Mouse (Mus musculus) neural tube, embryonic 12.5 days (tissue): ENCODE measurements around the gene Syn3. TPM values are rescaled to one million over a fixed set of nuclear protein-coding genes. Genes with fewer than 3 reads are reported as not detected.

Source experiments
- ATAC-seq: fragments of 200-750 bp; cut with Nextera tagmentation; 2 replicates; pipeline ENCODE4 v1.8.0; 2017; ENCODE audit warnings: low read depth, mild to moderate bottlenecking, moderate TSS enrichment, moderate library complexity; ENCODE audit not compliant: low FRiP score
- H3K27ac ChIP-seq: fragments of 300-500 bp; sonication (generic); 2 replicates; pipeline ENCODE4 v1.5.1; 2016
- H3K27me3 ChIP-seq: fragments of 300-500 bp; sonication (generic); replicated peaks from 2 replicates; pipeline ENCODE4 v1.6.1; 2016; ENCODE audit warnings: mild to moderate bottlenecking
- H3K36me3 ChIP-seq: fragments of 300-500 bp; sonication (generic); 2 replicates; pipeline ENCODE4 v1.6.1; 2016; ENCODE audit warnings: mild to moderate bottlenecking
- H3K4me1 ChIP-seq: fragments of 300-500 bp; sonication (generic); 2 replicates; pipeline ENCODE4 v1.6.1; 2016
- H3K4me2 ChIP-seq: fragments of 300-500 bp; sonication (generic); replicated peaks from 2 replicates; pipeline ENCODE4 v1.6.1; 2016; ENCODE audit warnings: mild to moderate bottlenecking
- H3K4me3 ChIP-seq: fragments of 300-500 bp; sonication (generic); 2 replicates; pipeline ENCODE4 v1.5.1; 2016
- H3K9ac ChIP-seq: fragments of 300-500 bp; sonication (generic); 2 replicates; pipeline ENCODE4 v1.6.1; 2016; ENCODE audit warnings: mild to moderate bottlenecking
- H3K9me3 ChIP-seq: fragments of 300-500 bp; sonication (generic); 2 replicates; pipeline ENCODE4 v1.6.1; 2016; ENCODE audit warnings: mild to moderate bottlenecking
- WGBS: fragments of 180-500 bp; shearing (Covaris S2); methylation state at CpG from one replicate; pipeline ENCODE4 v1.1.7; 2016; 5-methylcytosine and 5-hydroxymethylcytosine counted together
- polyA plus RNA-seq: library from polyadenylated mRNA; unstranded; fragments of >200 nt; fragmentation: Nextera tagmentation; extraction: Ambion mirVana; gene quantifications from 2 replicates; pipeline ENCODE4 v1.2.1, GENCODE M21; 2016

Gene Syn3
- polyA plus RNA-seq, 1 experiment from 2014 or later: 7.9 TPM

- ATAC-seq: no peak
- Histone ChIP-seq H3K9ac (no peak overlapping the region), H3K27me3 (no peaks in the 10 kb centered on the region), H3K4me1 (peaks cover 3% of the 10 kb centered on the region; the same call in 1 of the 2 replicates), H3K4me3 (no peak overlapping the region), H3K36me3 (no peaks in the 10 kb centered on the region), H3K4me2 (no peak overlapping the region), H3K27ac (no peak overlapping the region), H3K9me3 (no peaks in the 10 kb centered on the region)
- WGBS: 83% methylated on average over 3 of the region's 3 CpGs
Observed at GRCm38 (mm10) chr10:86429651-86430050, 69.0 kb downstream of the Syn3 start.

GRCm38 (mm10) chr10:86427956-86428355 is 70.7 kb downstream of the Syn3 start:
- Histone ChIP-seq H3K9me3 (no peaks in the 10 kb centered on the region), H3K4me2 (no peak overlapping the region)

GRCm38 (mm10) chr10:86425690-86426530 is 72.8 kb downstream of the Syn3 start:
- whole genome bisulfite sequencing: 61% methylated on average over 10 of the region's 10 CpGs
- ATAC-seq: no peak
- H3K4me1 ChIP-seq: peaks cover 3% of the 10 kb centered on the region; the same call in 1 of the 2 replicates
- no peak overlapping the region for H3K9ac ChIP-seq
- H3K27ac ChIP-seq: no peak overlapping the region
- no peaks in the 10 kb centered on the region for H3K9me3 ChIP-seq
- no peak overlapping the region for H3K4me2 ChIP-seq
- no peaks in the 10 kb centered on the region for H3K27me3 ChIP-seq
- no peak overlapping the region for H3K4me3 ChIP-seq
- no peaks in the 10 kb centered on the region for H3K36me3 ChIP-seq

More at GRCm38 (mm10) chr10:86427956-86428355, 70.7 kb downstream of the Syn3 start:
- H3K36me3 ChIP-seq: no peaks in the 10 kb centered on the region
- no peak overlapping the region for H3K9ac ChIP-seq
- no peak for ATAC-seq
- H3K4me3 ChIP-seq: no peak overlapping the region
- H3K4me1 ChIP-seq: peaks cover 3% of the 10 kb centered on the region; the same call in 1 of the 2 replicates
- H3K27me3 ChIP-seq: no peaks in the 10 kb centered on the region
- H3K27ac ChIP-seq: no peak overlapping the region
- whole genome bisulfite sequencing: 63% methylated on average over 2 of the region's 2 CpGs

GRCm38 (mm10) chr10:86421731-86422370 is 76.8 kb downstream of the Syn3 start:
- Histone ChIP-seq H3K27me3 (no peaks in the 10 kb centered on the region), H3K4me3 (no peak overlapping the region), H3K4me1 (peaks cover 3% of the 10 kb centered on the region; the same call in 1 of the 2 replicates), H3K4me2 (no peak overlapping the region), H3K27ac (no peak overlapping the region), H3K9ac (no peak overlapping the region), H3K36me3 (no peaks in the 10 kb centered on the region), H3K9me3 (no peaks in the 10 kb centered on the region)
- WGBS: 87% methylated on average over 3 of the region's 3 CpGs
- ATAC-seq: no peak

- no peak overlapping the region for H3K4me2 ChIP-seq
Observed at GRCm38 (mm10) chr10:86418931-86419330, 79.8 kb downstream of the Syn3 start.

GRCm38 (mm10) chr10:86418345-86418744 is 80.4 kb downstream of the Syn3 start:
- H3K36me3 ChIP-seq: no peaks in the 10 kb centered on the region
- no peak overlapping the region for H3K4me3 ChIP-seq
- no peak for ATAC-seq
- H3K9ac ChIP-seq: no peak overlapping the region
- WGBS: 82% methylated on average over 2 of the region's 2 CpGs
- no peaks in the 10 kb centered on the region for H3K27me3 ChIP-seq
- H3K4me1 ChIP-seq: no peaks in the 10 kb centered on the region
- no peak overlapping the region for H3K27ac ChIP-seq
- H3K9me3 ChIP-seq: no peaks in the 10 kb centered on the region
- H3K4me2 ChIP-seq: no peak overlapping the region

More at GRCm38 (mm10) chr10:86418931-86419330, 79.8 kb downstream of the Syn3 start:
- H3K9ac ChIP-seq: no peak overlapping the region
- no peaks in the 10 kb centered on the region for H3K4me1 ChIP-seq
- H3K4me3 ChIP-seq: no peak overlapping the region
- WGBS: 86% methylated on average over 5 of the region's 5 CpGs
- H3K9me3 ChIP-seq: no peaks in the 10 kb centered on the region
- H3K27ac ChIP-seq: no peak overlapping the region
- no peaks in the 10 kb centered on the region for H3K27me3 ChIP-seq
- no peaks in the 10 kb centered on the region for H3K36me3 ChIP-seq
- no peak for ATAC-seq

- H3K27me3 ChIP-seq: no peaks in the 10 kb centered on the region
- H3K4me2 ChIP-seq: no peak overlapping the region
- H3K9ac ChIP-seq: no peak overlapping the region
- 92% methylated on average over 8 of the region's 8 CpGs for WGBS
- no peak for ATAC-seq
- no peak overlapping the region for H3K27ac ChIP-seq
- H3K4me1 ChIP-seq: no peaks in the 10 kb centered on the region
- no peak overlapping the region for H3K4me3 ChIP-seq
- H3K36me3 ChIP-seq: no peaks in the 10 kb centered on the region
- H3K9me3 ChIP-seq: no peaks in the 10 kb centered on the region
Observed at GRCm38 (mm10) chr10:86416806-86417205, 81.9 kb downstream of the Syn3 start.

- H3K9me3 ChIP-seq: no peaks in the 10 kb centered on the region
- ATAC-seq: no peak
- no peaks in the 10 kb centered on the region for H3K27me3 ChIP-seq
- H3K4me1 ChIP-seq: no peaks in the 10 kb centered on the region
- H3K27ac ChIP-seq: no peak overlapping the region
- no peaks in the 10 kb centered on the region for H3K36me3 ChIP-seq
- H3K9ac ChIP-seq: no peak overlapping the region
- no peak overlapping the region for H3K4me2 ChIP-seq
- no peak overlapping the region for H3K4me3 ChIP-seq
- WGBS: 81% methylated on average over 6 of the region's 6 CpGs
Observed at GRCm38 (mm10) chr10:86410868-86411267, 87.8 kb downstream of the Syn3 start.

GRCm38 (mm10) chr10:86406952-86407351 is 91.7 kb downstream of the Syn3 start:
- no peak overlapping the region for H3K27ac ChIP-seq
- no peaks in the 10 kb centered on the region for H3K4me1 ChIP-seq
- no peak for ATAC-seq
- H3K4me2 ChIP-seq: no peak overlapping the region
- H3K9ac ChIP-seq: no peak overlapping the region
- WGBS: 78% methylated on average over 4 of the region's 4 CpGs
- no peaks in the 10 kb centered on the region for H3K9me3 ChIP-seq
- H3K4me3 ChIP-seq: no peak overlapping the region
- H3K27me3 ChIP-seq: no peaks in the 10 kb centered on the region
- no peaks in the 10 kb centered on the region for H3K36me3 ChIP-seq

GRCm38 (mm10) chr10:86398347-86398720 is 100.4 kb downstream of the Syn3 start:
- no peak overlapping the region for H3K4me3 ChIP-seq
- no peaks in the 10 kb centered on the region for H3K36me3 ChIP-seq
- H3K4me2 ChIP-seq: no peak overlapping the region
- no peak overlapping the region for H3K9ac ChIP-seq
- no peak for ATAC-seq
- no peaks in the 10 kb centered on the region for H3K4me1 ChIP-seq
- WGBS: 68% methylated on average over 2 of the region's 2 CpGs
- H3K27ac ChIP-seq: no peak overlapping the region
- H3K27me3 ChIP-seq: no peaks in the 10 kb centered on the region
- H3K9me3 ChIP-seq: no peaks in the 10 kb centered on the region

GRCm38 (mm10) chr10:86397577-86398346 is 100.9 kb downstream of the Syn3 start:
- ATAC-seq: no peak
- Histone ChIP-seq H3K4me3 (no peak overlapping the region), H3K9ac (no peak overlapping the region), H3K27ac (no peak overlapping the region), H3K36me3 (no peaks in the 10 kb centered on the region), H3K4me2 (no peak overlapping the region), H3K27me3 (no peaks in the 10 kb centered on the region), H3K9me3 (no peaks in the 10 kb centered on the region), H3K4me1 (no peaks in the 10 kb centered on the region)
- WGBS: 86% methylated on average over 4 of the region's 4 CpGs

GRCm38 (mm10) chr10:86392399-86392798 is 106.3 kb downstream of the Syn3 start:
- Histone ChIP-seq H3K4me3 (no peak overlapping the region), H3K4me1 (0 out of 2 replicates have a peak, but pooled peaks cover 8% of the 10 kb centered on the region), H3K36me3 (no peaks in the 10 kb centered on the region), H3K4me2 (no peak overlapping the region), H3K27ac (no peak overlapping the region), H3K27me3 (no peaks in the 10 kb centered on the region), H3K9me3 (no peaks in the 10 kb centered on the region), H3K9ac (no peak overlapping the region)
- ATAC-seq: no peak
- WGBS: 90% methylated on average over 3 of the region's 3 CpGs
